Mouse (Mus musculus) liver, postnatal 0 days (tissue): ENCODE measurements around the gene Vps51.

Source experiments
- CTCF ChIP-seq: sonication (generic); IDR thresholded peaks from 2 replicates; pipeline ENCODE4 v1.5.1; 2016; ENCODE audit warnings: antibody characterized with exemption, low read depth
- EP300 ChIP-seq: IDR thresholded peaks from 2 replicates; pipeline ENCODE4 v1.6.1; 2016; ENCODE audit warnings: antibody characterized with exemption, low read depth, mild to moderate bottlenecking

- no peak for TF ChIP-seq EP300
- TF ChIP-seq CTCF = no peak
Observed at GRCm38 (mm10) chr19:6054296-6054695, 22.7 kb downstream of the Vps51 start.
